Mouse (Mus musculus): ENCODE measurements around the gene Ppp4r3b. TPM values are rescaled to one million over a fixed set of nuclear protein-coding genes. Genes with fewer than 3 reads are reported as not detected.

The Ppp4r3b gene
- total RNA-seq, 2 experiments from 2014 or later, result 49.6 to 59.3 TPM

GRCm38 (mm10) chr11:29224754-29225153 is 52.1 kb downstream of the Ppp4r3b start:
- no peak for DNase-seq (ENCODE audit: low spot score in 2 of 2)
- intact Hi-C loops (cut with DNase I), result no loop called here

GRCm38 (mm10) chr11:29228957-29229356 is 56.3 kb downstream of the Ppp4r3b start:
- intact Hi-C loops (cut with DNase I), result no loop called here
- DNase-seq (ENCODE audit: low spot score in 2 of 2), result no peak

GRCm38 (mm10) chr11:29233569-29233968 is 60.9 kb downstream of the Ppp4r3b start:
- intact Hi-C loops (cut with DNase I), result no loop called here

GRCm38 (mm10) chr11:29237364-29237763 is 64.7 kb downstream of the Ppp4r3b start:
- intact Hi-C loops (cut with DNase I), result no loop called here
- DNase-seq (ENCODE audit: low spot score in 2 of 2), result no peak

More at GRCm38 (mm10) chr11:29233569-29233968, 60.9 kb downstream of the Ppp4r3b start:
- DNase-seq (ENCODE audit: low spot score in 2 of 2), result no peak

- DNase-seq (ENCODE audit: low spot score in 2 of 2), result no peak
- intact Hi-C loops (cut with DNase I), result no loop called here
These were observed 65.4 kb downstream of the Ppp4r3b start for GRCm38 (mm10) chr11:29238047-29238446.

- no peak for DNase-seq (ENCODE audit: low spot score in 2 of 2)
- intact Hi-C loops (cut with DNase I), result no loop called here
These were observed 65.9 kb downstream of the Ppp4r3b start for GRCm38 (mm10) chr11:29238551-29238950.

GRCm38 (mm10) chr11:29239353-29239752 is 66.7 kb downstream of the Ppp4r3b start:
- intact Hi-C loops (cut with DNase I), result no loop called here
- DNase-seq (ENCODE audit: low spot score in 2 of 2), result no peak

- intact Hi-C loops (cut with DNase I), result loop anchor here (10.0 kb wide), 1 partner anchor 233 kb away; no protein-coding TSS in a partner anchor
- no peak for DNase-seq (ENCODE audit: low spot score in 2 of 2)
These were observed 69.3 kb downstream of the Ppp4r3b start for GRCm38 (mm10) chr11:29241961-29242360.

GRCm38 (mm10) chr11:29245988-29246387 is 73.3 kb downstream of the Ppp4r3b start:
- DNase-seq (ENCODE audit: low spot score in 2 of 2), result no peak
- intact Hi-C loops (cut with DNase I), result loop anchor here (10.0 kb wide), 1 partner anchor 229 kb away; no protein-coding TSS in a partner anchor

GRCm38 (mm10) chr11:29246883-29247650 is 74.4 kb downstream of the Ppp4r3b start, which contains the start of gene Cfap36:
TSS of gene Cfap36 (minus strand) at chr11:29247409.
- intact Hi-C loops (cut with DNase I), result loop anchor here (10.0 kb wide), 1 partner anchor 228 kb away; no protein-coding TSS in a partner anchor
- DNase-seq (ENCODE audit: low spot score in 2 of 2), result peak; percentile 94 to 98

GRCm38 (mm10) chr11:29247725-29248124 is 75.0 kb downstream of the Ppp4r3b start:
- intact Hi-C loops (cut with DNase I), result loop anchor here (10.0 kb wide), 1 partner anchor 227 kb away; no protein-coding TSS in a partner anchor
- no peak for DNase-seq (ENCODE audit: low spot score in 2 of 2)

GRCm38 (mm10) chr11:29248386-29248785 is 75.7 kb downstream of the Ppp4r3b start:
- intact Hi-C loops (cut with DNase I), result loop anchor here (10.0 kb wide), 1 partner anchor 226 kb away; no protein-coding TSS in a partner anchor
- no peak for DNase-seq (ENCODE audit: low spot score in 2 of 2)

GRCm38 (mm10) chr11:29254643-29255042 is 82.0 kb downstream of the Ppp4r3b start:
- no peak for DNase-seq (ENCODE audit: low spot score in 2 of 2)

GRCm38 (mm10) chr11:29267824-29268223 is 95.1 kb downstream of the Ppp4r3b start:
- DNase-seq (ENCODE audit: low spot score in 2 of 2), result peak; percentile 41 to 71

More at GRCm38 (mm10) chr11:29254643-29255042, 82.0 kb downstream of the Ppp4r3b start:
- intact Hi-C loops (cut with DNase I), result no loop called here

More at GRCm38 (mm10) chr11:29267824-29268223, 95.1 kb downstream of the Ppp4r3b start:
- intact Hi-C loops (cut with DNase I), result loop anchor here (5.0 to 10.0 kb wide), 2 partner anchors 104 to 257 kb away; partner anchors contain the start of genes Ccdc88a and Mtif2

Other genes starting within 250 kb of the Ppp4r3b start
- 10 to 100 TPM; 19.4 to 22.6 TPM for gene Pnpt1, start 42.1 kb upstream of the Ppp4r3b start, total RNA-seq (2021)
- gene Cfap36, start 74.5 kb downstream of the Ppp4r3b start, total RNA-seq (2021), result 100 to 1,000 TPM; 125 to 133 TPM
- 10 to 100 TPM; 73.9 to 82.0 TPM for gene Ccdc88a, start 200.8 kb downstream of the Ppp4r3b start, total RNA-seq (2021)